Mouse (Mus musculus) heart, adult 2 months (tissue): Measurements from ENCODE around the gene Jam3.

Source experiments
- CTCF ChIP-seq: fragments of 200-600 bp; IDR thresholded peaks from 2 replicates; pipeline ENCODE4 v1.8.1; 2022; ENCODE audit warnings: antibody characterized with exemption, mild to moderate bottlenecking, moderate library complexity
- POLR2A ChIP-seq: fragments of 200-500 bp; IDR thresholded peaks from 2 replicates; pipeline ENCODE4 v1.6.1; 2011; ENCODE audit warnings: mild to moderate bottlenecking, low read depth, low read length, control low read depth; ENCODE audit not compliant: insufficient read depth

- TF ChIP-seq POLR2A: no peak
- no peak for TF ChIP-seq CTCF
Measured at GRCm38 (mm10) chr9:27178935-27179334, 23.7 kb upstream of the Jam3 start.
